Mouse (Mus musculus): ENCODE data around the gene Scfd2. TPM values are rescaled to one million over a fixed set of nuclear protein-coding genes. Genes with fewer than 3 reads are reported as not detected.

Scfd2 gene
- polyA plus RNA-seq, 1 experiment from 2014 or later = 18.1 TPM

DNA sequence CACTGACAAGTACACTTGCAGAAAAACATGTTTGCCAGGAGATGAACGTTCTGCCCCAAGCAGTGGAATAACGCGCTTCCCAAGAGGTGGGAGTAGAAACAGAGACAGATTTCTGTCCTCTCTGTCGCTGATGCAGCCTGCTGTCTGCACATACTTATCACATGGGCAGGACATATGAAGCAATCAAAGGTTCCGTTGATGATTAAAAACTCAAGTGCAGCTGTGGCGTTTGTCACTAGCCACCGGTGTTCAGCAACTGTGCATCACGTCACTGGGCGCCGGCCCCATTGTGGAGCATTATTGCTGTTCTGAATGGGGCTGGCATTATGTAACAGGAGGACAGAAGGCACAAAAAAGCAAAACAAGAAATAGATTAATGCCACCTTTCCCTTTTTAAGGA, 348.4 kb downstream of the Scfd2 start:
- no peak for ATAC-seq
- Histone ChIP-seq H3K9me3 (replicated peaks; ENCODE audit: control insufficient read depth, low read length, poor library complexity, severe bottlenecking) (no peaks in the 10 kb centered on the region), H3K4me3 (ENCODE audit: low read depth, low read length) (no peak overlapping the region), H3K27ac (ENCODE audit: low read length) (no peak overlapping the region), H3K27me3 (ENCODE audit: control insufficient read depth, insufficient read depth, low read depth, low read length) (no peaks in the 10 kb centered on the region), H3K36me3 (ENCODE audit: control insufficient read depth, insufficient read depth, low read length) (no peaks in the 10 kb centered on the region), H3K9ac (ENCODE audit: low read depth, low read length) (no peak overlapping the region), H3K4me1 (ENCODE audit: control insufficient read depth, insufficient read depth, low read length) (no peaks in the 10 kb centered on the region), H3K4me2 (ENCODE audit: low read length) (no peak overlapping the region)
- WGBS = 50% methylated on average over 10 of the region's 10 CpGs

- Histone ChIP-seq H3K27ac (ENCODE audit: low read length) (no peak overlapping the region), H3K9me3 (replicated peaks; ENCODE audit: control insufficient read depth, low read length, poor library complexity, severe bottlenecking) (no peaks in the 10 kb centered on the region), H3K9ac (ENCODE audit: low read depth, low read length) (no peak overlapping the region), H3K36me3 (ENCODE audit: control insufficient read depth, insufficient read depth, low read length) (no peaks in the 10 kb centered on the region), H3K4me2 (ENCODE audit: low read length) (no peak overlapping the region), H3K4me3 (ENCODE audit: low read depth, low read length) (no peak overlapping the region), H3K4me1 (ENCODE audit: control insufficient read depth, insufficient read depth, low read length) (0 out of 2 replicates have a peak, but pooled peaks cover 2% of the 10 kb centered on the region), H3K27me3 (ENCODE audit: control insufficient read depth, insufficient read depth, low read depth, low read length) (no peaks in the 10 kb centered on the region)
- peak; percentile 57 for ATAC-seq
- WGBS = 5% methylated on average over 10 of the region's 10 CpGs
Measured at GRCm38 (mm10) chr5:74180216-74180615, 351.3 kb downstream of the Scfd2 start.

GRCm38 (mm10) chr5:74175526-74176270, 355.9 kb downstream of the Scfd2 start:
- H3K27ac ChIP-seq (ENCODE audit: low read length) = no peak overlapping the region
- no peak overlapping the region for H3K4me3 ChIP-seq (ENCODE audit: low read depth, low read length)
- H3K9me3 ChIP-seq (replicated peaks; ENCODE audit: control insufficient read depth, low read length, poor library complexity, severe bottlenecking) = no peaks in the 10 kb centered on the region
- no peaks in the 10 kb centered on the region for H3K36me3 ChIP-seq (ENCODE audit: control insufficient read depth, insufficient read depth, low read length)
- peaks cover 10% of the 10 kb centered on the region; the same call in 1 of the 2 replicates for H3K4me1 ChIP-seq (ENCODE audit: control insufficient read depth, insufficient read depth, low read length)
- peaks cover 2% of the 10 kb centered on the region; the same call in 1 of the 2 replicates for H3K27me3 ChIP-seq (ENCODE audit: control insufficient read depth, insufficient read depth, low read depth, low read length)
- no peak for ATAC-seq
- no peak overlapping the region for H3K9ac ChIP-seq (ENCODE audit: low read depth, low read length)
- 58% methylated on average over 14 of the region's 14 CpGs for WGBS
- H3K4me2 ChIP-seq (ENCODE audit: low read length) = no peak overlapping the region

DNA sequence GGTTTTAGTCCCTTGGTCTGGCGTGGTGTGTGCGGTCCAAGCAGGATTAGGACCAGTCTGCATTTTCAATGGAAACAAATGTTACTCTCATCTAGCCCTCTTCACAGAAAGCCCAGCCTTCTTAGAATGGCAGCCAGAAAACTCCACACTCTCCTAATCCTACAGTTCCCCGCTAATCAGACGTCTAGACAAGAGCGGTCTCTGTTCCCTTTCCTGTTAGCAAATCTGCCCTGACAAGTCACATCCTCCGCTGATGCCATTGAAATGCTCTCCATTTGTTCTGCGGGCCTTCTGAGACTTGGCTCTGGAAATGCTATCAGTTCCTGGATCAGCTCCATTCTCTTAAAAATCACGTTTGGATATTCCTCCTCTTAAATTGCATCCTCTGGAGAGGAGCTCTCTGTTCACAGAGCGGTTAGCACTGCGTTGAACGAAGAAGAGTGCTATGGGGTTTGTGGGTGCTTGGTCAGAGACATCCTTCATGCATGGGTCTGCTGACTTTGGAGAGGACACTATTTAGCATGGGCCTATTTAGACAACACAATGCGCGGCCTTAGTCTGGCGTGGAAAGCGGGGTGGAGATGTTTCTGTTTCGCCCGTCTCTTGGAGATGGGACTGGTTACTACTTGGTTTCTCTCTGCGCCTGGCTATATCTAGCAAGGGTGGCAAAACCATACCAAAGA, 358.3 kb downstream of the Scfd2 start:
- Histone ChIP-seq H3K9ac (ENCODE audit: low read depth, low read length) (no peak overlapping the region), H3K9me3 (replicated peaks; ENCODE audit: control insufficient read depth, low read length, poor library complexity, severe bottlenecking) (no peaks in the 10 kb centered on the region), H3K27me3 (ENCODE audit: control insufficient read depth, insufficient read depth, low read depth, low read length) (peaks cover 2% of the 10 kb centered on the region; the same call in 1 of the 2 replicates), H3K4me2 (ENCODE audit: low read length) (peak overlapping the region; percentile 3; the same call in 1 of the 2 replicates), H3K4me1 (ENCODE audit: control insufficient read depth, insufficient read depth, low read length) (peaks cover 10% of the 10 kb centered on the region; the same call in 1 of the 2 replicates), H3K27ac (ENCODE audit: low read length) (peak overlapping the region; percentile 2; the same call in 1 of the 2 replicates), H3K4me3 (ENCODE audit: low read depth, low read length) (no peak overlapping the region), H3K36me3 (ENCODE audit: control insufficient read depth, insufficient read depth, low read length) (no peaks in the 10 kb centered on the region)
- 46% methylated on average over 18 of the region's 18 CpGs for WGBS
- ATAC-seq = peak; percentile 80

DNA sequence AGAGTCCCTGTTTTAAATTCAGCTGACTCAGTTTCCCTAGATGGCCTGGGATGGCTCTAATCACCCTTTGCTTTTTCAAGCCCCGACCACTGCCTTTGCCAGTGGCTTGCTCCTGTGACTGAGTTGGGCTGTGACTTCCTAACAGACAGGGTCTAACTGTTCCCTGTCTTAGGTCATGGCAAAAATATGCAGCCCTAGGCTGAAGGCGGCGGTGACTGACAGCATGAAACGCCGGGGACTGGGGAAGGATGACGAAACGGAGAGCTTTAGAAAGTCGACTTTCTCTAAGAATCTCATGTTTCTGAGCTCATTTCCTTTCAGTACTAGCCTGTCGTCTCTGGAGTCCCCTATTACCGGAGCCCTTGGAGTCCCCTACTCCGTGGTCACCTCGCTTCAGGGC, 359.4 kb downstream of the Scfd2 start:
- Histone ChIP-seq H3K4me2 (ENCODE audit: low read length) (no peak overlapping the region), H3K36me3 (ENCODE audit: control insufficient read depth, insufficient read depth, low read length) (no peaks in the 10 kb centered on the region), H3K4me3 (ENCODE audit: low read depth, low read length) (no peak overlapping the region), H3K4me1 (ENCODE audit: control insufficient read depth, insufficient read depth, low read length) (peaks cover 10% of the 10 kb centered on the region; the same call in 1 of the 2 replicates), H3K9me3 (replicated peaks; ENCODE audit: control insufficient read depth, low read length, poor library complexity, severe bottlenecking) (no peaks in the 10 kb centered on the region), H3K27me3 (ENCODE audit: control insufficient read depth, insufficient read depth, low read depth, low read length) (peaks cover 2% of the 10 kb centered on the region; the same call in 1 of the 2 replicates), H3K9ac (ENCODE audit: low read depth, low read length) (no peak overlapping the region), H3K27ac (ENCODE audit: low read length) (no peak overlapping the region)
- WGBS = 70% methylated on average over 12 of the region's 12 CpGs
- no peak for ATAC-seq

GRCm38 (mm10) chr5:74171768-74172167, 359.8 kb downstream of the Scfd2 start:
- H3K4me2 ChIP-seq (ENCODE audit: low read length) = no peak overlapping the region
- H3K9me3 ChIP-seq (replicated peaks; ENCODE audit: control insufficient read depth, low read length, poor library complexity, severe bottlenecking) = no peaks in the 10 kb centered on the region
- H3K4me3 ChIP-seq (ENCODE audit: low read depth, low read length) = no peak overlapping the region
- no peak overlapping the region for H3K9ac ChIP-seq (ENCODE audit: low read depth, low read length)
- H3K27me3 ChIP-seq (ENCODE audit: control insufficient read depth, insufficient read depth, low read depth, low read length) = peaks cover 2% of the 10 kb centered on the region; the same call in 1 of the 2 replicates
- no peak for ATAC-seq
- WGBS = 79% methylated on average over 9 of the region's 9 CpGs
- peaks cover 10% of the 10 kb centered on the region; the same call in 1 of the 2 replicates for H3K4me1 ChIP-seq (ENCODE audit: control insufficient read depth, insufficient read depth, low read length)
- no peaks in the 10 kb centered on the region for H3K36me3 ChIP-seq (ENCODE audit: control insufficient read depth, insufficient read depth, low read length)
- no peak overlapping the region for H3K27ac ChIP-seq (ENCODE audit: low read length)

DNA sequence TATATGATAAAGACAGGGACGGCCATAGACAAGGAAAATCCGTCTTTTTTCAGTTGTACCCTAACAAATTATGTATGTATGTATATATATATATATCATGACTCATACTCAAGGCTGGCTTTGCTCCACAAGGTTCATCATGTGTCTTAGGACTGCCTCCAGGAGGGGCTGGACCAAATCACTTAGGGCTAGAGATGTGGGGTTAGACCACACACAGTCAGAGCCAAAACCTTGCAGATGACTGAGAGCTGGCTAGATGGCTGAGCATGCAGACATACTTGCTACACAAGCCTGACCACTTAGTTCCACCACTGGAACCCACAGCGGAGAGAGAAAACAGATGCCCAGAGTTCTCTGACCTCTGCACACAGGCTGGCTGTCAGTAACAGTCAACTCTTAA, 363.5 kb downstream of the Scfd2 start:
- 88% methylated on average over 3 of the region's 3 CpGs for WGBS
- H3K4me1 ChIP-seq (ENCODE audit: control insufficient read depth, insufficient read depth, low read length) = peaks cover under 1% of the 10 kb centered on the region; the same call in 1 of the 2 replicates
- H3K36me3 ChIP-seq (ENCODE audit: control insufficient read depth, insufficient read depth, low read length) = no peaks in the 10 kb centered on the region
- H3K4me2 ChIP-seq (ENCODE audit: low read length) = no peak overlapping the region
- H3K9ac ChIP-seq (ENCODE audit: low read depth, low read length) = no peak overlapping the region
- H3K27me3 ChIP-seq (ENCODE audit: control insufficient read depth, insufficient read depth, low read depth, low read length) = peaks cover 2% of the 10 kb centered on the region; the same call in 1 of the 2 replicates
- ATAC-seq = no peak
- no peaks in the 10 kb centered on the region for H3K9me3 ChIP-seq (replicated peaks; ENCODE audit: control insufficient read depth, low read length, poor library complexity, severe bottlenecking)
- H3K27ac ChIP-seq (ENCODE audit: low read length) = no peak overlapping the region
- no peak overlapping the region for H3K4me3 ChIP-seq (ENCODE audit: low read depth, low read length)

DNA sequence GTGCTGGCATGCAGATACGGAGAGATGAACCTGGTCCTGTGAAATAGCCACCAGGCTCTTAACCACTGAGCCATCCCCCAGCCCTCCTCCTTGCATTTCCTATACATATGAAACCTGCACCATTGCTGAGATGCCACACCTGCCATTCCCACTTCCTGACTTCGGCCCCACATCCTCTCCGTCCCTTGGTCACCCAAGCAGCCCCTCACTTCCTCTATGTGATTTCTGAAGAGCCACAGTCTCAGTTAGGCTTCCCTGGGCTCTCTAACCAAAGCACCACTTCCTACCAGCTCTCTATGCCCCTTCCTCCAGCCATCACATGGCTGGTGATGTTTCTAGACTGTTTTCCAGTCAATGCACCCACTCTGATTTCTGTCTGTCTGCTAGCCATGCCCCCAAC, 364.9 kb downstream of the Scfd2 start:
- Histone ChIP-seq H3K9ac (ENCODE audit: low read depth, low read length) (no peak overlapping the region), H3K4me3 (ENCODE audit: low read depth, low read length) (no peak overlapping the region), H3K36me3 (ENCODE audit: control insufficient read depth, insufficient read depth, low read length) (no peaks in the 10 kb centered on the region), H3K4me2 (ENCODE audit: low read length) (no peak overlapping the region), H3K27ac (ENCODE audit: low read length) (no peak overlapping the region), H3K9me3 (replicated peaks; ENCODE audit: control insufficient read depth, low read length, poor library complexity, severe bottlenecking) (no peaks in the 10 kb centered on the region), H3K4me1 (ENCODE audit: control insufficient read depth, insufficient read depth, low read length) (peaks cover 5% of the 10 kb centered on the region), H3K27me3 (ENCODE audit: control insufficient read depth, insufficient read depth, low read depth, low read length) (peaks cover 2% of the 10 kb centered on the region; the same call in 1 of the 2 replicates)
- 96% methylated on average over 3 of the region's 3 CpGs for WGBS
- no peak for ATAC-seq

- H3K4me2 ChIP-seq (ENCODE audit: low read length) = no peak overlapping the region
- H3K4me1 ChIP-seq (ENCODE audit: control insufficient read depth, insufficient read depth, low read length) = peaks cover 10% of the 10 kb centered on the region
- no peak for ATAC-seq
- no peaks in the 10 kb centered on the region for H3K36me3 ChIP-seq (ENCODE audit: control insufficient read depth, insufficient read depth, low read length)
- no peak overlapping the region for H3K4me3 ChIP-seq (ENCODE audit: low read depth, low read length)
- H3K9me3 ChIP-seq (replicated peaks; ENCODE audit: control insufficient read depth, low read length, poor library complexity, severe bottlenecking) = no peaks in the 10 kb centered on the region
- no peaks in the 10 kb centered on the region for H3K27me3 ChIP-seq (ENCODE audit: control insufficient read depth, insufficient read depth, low read depth, low read length)
- no peak overlapping the region for H3K9ac ChIP-seq (ENCODE audit: low read depth, low read length)
- 94% methylated on average over 7 of the region's 7 CpGs for WGBS
- H3K27ac ChIP-seq (ENCODE audit: low read length) = no peak overlapping the region
Measured at GRCm38 (mm10) chr5:74164547-74164946, 367.0 kb downstream of the Scfd2 start.
